Comparison of ENCODE assay signal across 23 mouse cellular contexts in genomic region chr4:109254511-109254910, GRCm38 (mm10). TPM values are rescaled to one million over a fixed set of nuclear protein-coding genes. Genes with fewer than 3 reads are reported as not detected.
A peak's percentile ranks its signal among the peaks of the same experiment; 100 is the strongest.
DNase-seq lines count a peak whose midpoint lies in the region; ATAC-seq and TF ChIP-seq lines count a peak whose summit lies in the region.
"Had no signal": no experiment of that assay in that cellular context is flagged by ENCODE, and none has a peak within 500 bp of the region (broad histone marks: within the 10 kb centered on the region; RNA-seq: fewer than 3 reads in every experiment).

No protein-coding gene starts in this region.

- no peaks in the 10 kb centered on the region for H3K79me2 ChIP-seq in MEL (ENCODE audit: control insufficient read depth, insufficient read depth, low read length, poor library complexity)

- no peak for TF ChIP-seq CTCF in G1E (IDR thresholded peaks at IDR 0.05; ENCODE audit: low read depth, low read length)
- TF ChIP-seq CTCF in MEL (IDR thresholded peaks at IDR 0.05 in 2 of 3, conservative IDR thresholded peaks at IDR 0.05 in 1 of 3; ENCODE audit: control insufficient read depth in 1 of 3, insufficient read depth in 1 of 3, low read depth in 2 of 3, low read length in 3 of 3, poor library complexity in 1 of 3, severe bottlenecking in 1 of 3): no peak
- TF ChIP-seq CTCF in liver, postnatal 0 days (IDR thresholded peaks at IDR 0.05; ENCODE audit: low read depth): no peak

- H3K4me2 ChIP-seq in liver, embryonic 11.5 days: peak overlapping the region; percentile 50
- H3K4me2 ChIP-seq in liver, postnatal 0 days (ENCODE audit: low read depth, low read length): peak overlapping the region; percentile 31; the same call in 1 of the 2 replicates
- no peak overlapping the region for H3K4me2 ChIP-seq in intestine, embryonic 15.5 days (replicated peaks)
- H3K4me2 ChIP-seq: forebrain, embryonic 15.5 days; hindbrain, embryonic 15.5 days; neural tube, embryonic 13.5 days had no signal

- TF ChIP-seq RAD21 in MEL (IDR thresholded peaks at IDR 0.05; ENCODE audit: low read depth, low read length): no peak

- H3K4me3 ChIP-seq in G1E (ENCODE audit: low read depth, low read length) (peak overlapping the region; percentile 20; the same call in 1 of the 2 replicates), MEL (ENCODE audit: control insufficient read depth in 1 of 2, insufficient read depth in 1 of 2, low read depth in 2 of 2, low read length in 2 of 2) (peak overlapping the region; percentile 38 to 40; a peak in 3 of 4 replicates)
- no peak overlapping the region for H3K4me3 ChIP-seq in liver, embryonic 11.5 days (ENCODE audit: low read depth, low read length)
- H3K4me3 ChIP-seq in liver, postnatal 0 days (ENCODE audit: low read depth, low read length): no peak overlapping the region
- no peak overlapping the region for H3K4me3 ChIP-seq in intestine, embryonic 15.5 days (replicated peaks)
- H3K4me3 ChIP-seq: forebrain, embryonic 15.5 days; heart, adult 2 months; heart, embryonic 15.5 days; hindbrain, embryonic 15.5 days; myocyte; neural tube, embryonic 13.5 days had no signal

- H3K9ac ChIP-seq in MEL (ENCODE audit: control insufficient read depth, low read depth, low read length, poor library complexity, severe bottlenecking): no peak overlapping the region
- no peak overlapping the region for H3K9ac ChIP-seq in liver, embryonic 11.5 days (ENCODE audit: low read depth, low read length)
- no peak overlapping the region for H3K9ac ChIP-seq in liver, postnatal 0 days (replicated peaks)
- no peak overlapping the region for H3K9ac ChIP-seq in intestine, embryonic 15.5 days
- H3K9ac ChIP-seq: forebrain, embryonic 15.5 days; heart, embryonic 15.5 days; hindbrain, embryonic 15.5 days; neural tube, embryonic 13.5 days had no signal

- WGBS in liver, embryonic 11.5 days: 39% methylated on average over 5 of the region's 5 CpGs
- WGBS in liver, postnatal 0 days (ENCODE audit: insufficient replicate concordance): 49% methylated on average over 5 of the region's 5 CpGs
- WGBS in intestine, embryonic 15.5 days: 79% methylated on average over 5 of the region's 5 CpGs

- no peaks in the 10 kb centered on the region for H3K27me3 ChIP-seq in G1E (ENCODE audit: insufficient read depth, low read length)
- H3K27me3 ChIP-seq in MEL (ENCODE audit: control insufficient read depth in 1 of 2, insufficient read depth in 2 of 2, low read length in 2 of 2): no peaks in the 10 kb centered on the region
- no peaks in the 10 kb centered on the region for H3K27me3 ChIP-seq in liver, embryonic 11.5 days (replicated peaks; ENCODE audit: control insufficient read depth, insufficient read depth, low read length)
- no peaks in the 10 kb centered on the region for H3K27me3 ChIP-seq in liver, postnatal 0 days (ENCODE audit: insufficient read depth, low read length)
- no peaks in the 10 kb centered on the region for H3K27me3 ChIP-seq in intestine, embryonic 15.5 days (replicated peaks)
- H3K27me3 ChIP-seq: forebrain, embryonic 15.5 days; heart, embryonic 15.5 days; hindbrain, embryonic 15.5 days; megakaryocyte, embryonic 14.5 days; neural tube, embryonic 13.5 days had no signal

- no peak for DNase-seq in G1E (ENCODE audit: low spot score)
- DNase-seq in MEL (ENCODE audit: low read depth, low spot score): peak; percentile 44
- DNase-seq in liver, embryonic 11.5 days (ENCODE audit: low spot score): no peak
- DNase-seq in liver, postnatal 0 days: no peak
- no peak for DNase-seq in gastrocnemius, postnatal 4 days (ENCODE audit: low spot score in 2 of 2)
- no peak for DNase-seq in gastrocnemius, postnatal 10 days
- DNase-seq: adrenal gland, postnatal 10 days; cerebellum, adult 9-10 months; heart, postnatal 4 days; kidney, adult 8-10 months; kidney, postnatal 36 days; layer of hippocampus, postnatal 36 days had no signal

- peaks cover 60% of the 10 kb centered on the region for H3K4me1 ChIP-seq in G1E (ENCODE audit: insufficient read depth, low read depth, low read length)
- H3K4me1 ChIP-seq in MEL (ENCODE audit: control insufficient read depth in 1 of 2, insufficient read depth in 2 of 2, low read length in 2 of 2): peaks cover 17 to 25% of the 10 kb centered on the region in 2 experiments
- peaks cover 32% of the 10 kb centered on the region for H3K4me1 ChIP-seq in liver, embryonic 11.5 days (replicated peaks; ENCODE audit: control insufficient read depth, insufficient read depth, low read length)
- peaks cover 11% of the 10 kb centered on the region for H3K4me1 ChIP-seq in liver, postnatal 0 days (ENCODE audit: insufficient read depth)
- peaks cover 4% of the 10 kb centered on the region; the same call in 1 of the 2 replicates for H3K4me1 ChIP-seq in intestine, embryonic 15.5 days (replicated peaks)
- H3K4me1 ChIP-seq: forebrain, embryonic 15.5 days; hindbrain, embryonic 15.5 days; neural tube, embryonic 13.5 days had no signal

- TF ChIP-seq POLR2A in MEL (IDR thresholded peaks at IDR 0.05; ENCODE audit: control insufficient read depth in 1 of 2, insufficient read depth in 1 of 2, low read depth in 1 of 2, low read length in 2 of 2, poor library complexity in 1 of 2): no peak

- H3K36me3 ChIP-seq in G1E (replicated peaks) (no peaks in the 10 kb centered on the region), MEL (ENCODE audit: control insufficient read depth in 1 of 2, insufficient read depth in 2 of 2, low read length in 2 of 2) (peaks cover 0 to 27% of the 10 kb centered on the region in 2 experiments; a peak in 2 of 4 replicates)
- H3K36me3 ChIP-seq in liver, embryonic 11.5 days (ENCODE audit: control insufficient read depth, insufficient read depth, low read length): no peaks in the 10 kb centered on the region
- no peaks in the 10 kb centered on the region for H3K36me3 ChIP-seq in liver, postnatal 0 days (replicated peaks; ENCODE audit: insufficient read depth, low read length)
- H3K36me3 ChIP-seq in intestine, embryonic 15.5 days: no peaks in the 10 kb centered on the region
- H3K36me3 ChIP-seq: forebrain, embryonic 15.5 days; heart, embryonic 15.5 days; hindbrain, embryonic 15.5 days; neural tube, embryonic 13.5 days had no signal

- peak; percentile 54 to 58; a peak in 2 of 4 replicates for TF ChIP-seq EP300 in MEL (IDR thresholded peaks at IDR 0.05; ENCODE audit: low read depth in 1 of 2, low read length in 2 of 2)
- peak; percentile 72; the same call in 1 of the 2 replicates for TF ChIP-seq EP300 in liver, postnatal 0 days (IDR thresholded peaks at IDR 0.05; ENCODE audit: low read depth)

- H3K9me3 ChIP-seq in G1E (replicated peaks) (0 out of 2 replicates have a peak, but pooled peaks cover 2% of the 10 kb centered on the region), MEL (replicated peaks; ENCODE audit: insufficient read depth, low read length) (no peaks in the 10 kb centered on the region)
- no peaks in the 10 kb centered on the region for H3K9me3 ChIP-seq in liver, embryonic 11.5 days (ENCODE audit: control insufficient read depth, low read length)
- no peaks in the 10 kb centered on the region for H3K9me3 ChIP-seq in liver, postnatal 0 days (ENCODE audit: low read length)
- no peaks in the 10 kb centered on the region for H3K9me3 ChIP-seq in intestine, embryonic 15.5 days
- H3K9me3 ChIP-seq: forebrain, embryonic 15.5 days; heart, embryonic 15.5 days; hindbrain, embryonic 15.5 days; neural tube, embryonic 13.5 days had no signal

- H3K27ac ChIP-seq in MEL (ENCODE audit: control insufficient read depth, low read depth, low read length): peak overlapping the region; percentile 24; the same call in 1 of the 2 replicates
- peak overlapping the region; percentile 88 for H3K27ac ChIP-seq in liver, embryonic 11.5 days (ENCODE audit: low read depth, low read length)
- peak overlapping the region; percentile 34 for H3K27ac ChIP-seq in liver, postnatal 0 days (ENCODE audit: low read depth)
- no peak overlapping the region for H3K27ac ChIP-seq in intestine, embryonic 15.5 days
- H3K27ac ChIP-seq: forebrain, embryonic 15.5 days; hindbrain, embryonic 15.5 days; neural tube, embryonic 13.5 days had no signal

- peak; percentile 75 for ATAC-seq in G1E (ENCODE audit: extremely low read depth, insufficient number of reproducible peaks, low FRiP score, poor library complexity, severe bottlenecking)
- peak; percentile 82 for ATAC-seq in liver, embryonic 11.5 days (replicated peaks; ENCODE audit: low FRiP score)
- 0 out of 2 replicates have a peak, but pooled peaks have one; percentile 35 for ATAC-seq in liver, postnatal 0 days
- ATAC-seq in intestine, embryonic 15.5 days: no peak
- ATAC-seq: forebrain, embryonic 15.5 days; midbrain, embryonic 16.5 days had no signal

RNA-seq across cellular contexts. Expression of gene Calr4, which starts 20.2 kb away (rescaled TPM):
- total RNA-seq in G1E (2014; fragmentation: Nextera tagmentation): not detected in 2 replicates
- not detected in 2 replicates for total RNA-seq in G1E (2017)
- 0.09 TPM in 2 replicates for polyA plus RNA-seq in G1E (2012)
- not detected in 2 replicates for total RNA-seq in MEL (2012; rRNA removed)
- under 1 TPM in 1 of 2 experiments, not detected in 1; 0.04 TPM for polyA plus RNA-seq in MEL (2012; ENCODE audit: insufficient read depth in 1 of 2, insufficient read length in 2 of 2, low read depth in 1 of 2, low replicate concordance in 2 of 2, missing spikeins in 1 of 2)
- polyA plus RNA-seq in liver, embryonic 11.5 days (2014; fragmentation: Nextera tagmentation; extraction: Ambion mirVana): 0.12 TPM in 2 replicates
- not detected in 2 replicates for polyA plus RNA-seq in liver, postnatal 0 days (2015; fragmentation: Nextera tagmentation; extraction: Ambion mirVana)
- under 1 TPM in 1 of 2 experiments, not detected in 1; 0.34 TPM for total RNA-seq in gastrocnemius, postnatal 4 days (2021)
- 0.13 and 0.15 TPM in 2 replicates for polyA plus RNA-seq in intestine, embryonic 15.5 days (2015; fragmentation: Nextera tagmentation; extraction: Ambion mirVana)
- total RNA-seq in gastrocnemius, postnatal 10 days (2021): not detected
- total RNA-seq: gastrocnemius, adult 8-10 months; heart, adult 2 months; heart, postnatal 4 days had no signal
- polyA plus RNA-seq: heart, adult 2 months; spleen, adult 2 months had no signal

RNA-seq across cellular contexts. Expression of gene Eps15, which starts 25.6 kb away (rescaled TPM):
- total RNA-seq in G1E (2014; fragmentation: Nextera tagmentation) (127 and 137 TPM in 2 replicates), G1E (2017) (51.6 and 56.8 TPM in 2 replicates), MEL (2012; rRNA removed) (19.7 and 21.6 TPM in 2 replicates)
- polyA plus RNA-seq in G1E (2012) (6.9 and 8.8 TPM in 2 replicates), MEL (2012; ENCODE audit: insufficient read depth in 1 of 2, insufficient read length in 2 of 2, low read depth in 1 of 2, low replicate concordance in 2 of 2, missing spikeins in 1 of 2) (100 to 1,000 TPM in 1 of 2 experiments, 10 to 100 TPM in 1; 53.3 to 107 TPM)
- polyA plus RNA-seq in liver, embryonic 11.5 days (2014; fragmentation: Nextera tagmentation; extraction: Ambion mirVana): 70.4 and 79.8 TPM in 2 replicates
- 20.0 and 21.2 TPM in 2 replicates for polyA plus RNA-seq in liver, postnatal 0 days (2015; fragmentation: Nextera tagmentation; extraction: Ambion mirVana)
- 10 to 100 TPM; 51.0 to 55.5 TPM for total RNA-seq in gastrocnemius, postnatal 4 days (2021)
- polyA plus RNA-seq in intestine, embryonic 15.5 days (2015; fragmentation: Nextera tagmentation; extraction: Ambion mirVana): 30.4 and 35.1 TPM in 2 replicates
- total RNA-seq in gastrocnemius, postnatal 10 days (2021): 10 to 100 TPM; 50.4 to 53.8 TPM

RNA-seq across cellular contexts. Expression of gene Osbpl9, which starts 52.4 kb away (rescaled TPM):
- total RNA-seq in G1E (2014; fragmentation: Nextera tagmentation): 147 and 187 TPM in 2 replicates
- 71.3 and 77.9 TPM in 2 replicates for total RNA-seq in G1E (2017)
- 4.2 and 6.4 TPM in 2 replicates for polyA plus RNA-seq in G1E (2012)
- total RNA-seq in MEL (2012; rRNA removed): 14.9 and 19.7 TPM in 2 replicates
- polyA plus RNA-seq in MEL (2012; ENCODE audit: insufficient read depth in 1 of 2, insufficient read length in 2 of 2, low read depth in 1 of 2, low replicate concordance in 2 of 2, missing spikeins in 1 of 2): 10 to 100 TPM in 1 of 2 experiments, not detected in 1; 42.6 TPM
- polyA plus RNA-seq in liver, embryonic 11.5 days (2014; fragmentation: Nextera tagmentation; extraction: Ambion mirVana): 40.6 and 45.7 TPM in 2 replicates
- 28.2 and 29.3 TPM in 2 replicates for polyA plus RNA-seq in liver, postnatal 0 days (2015; fragmentation: Nextera tagmentation; extraction: Ambion mirVana)
- total RNA-seq in gastrocnemius, postnatal 4 days (2021): 10 to 100 TPM; 77.0 to 98.7 TPM
- 48.7 and 56.1 TPM in 2 replicates for polyA plus RNA-seq in intestine, embryonic 15.5 days (2015; fragmentation: Nextera tagmentation; extraction: Ambion mirVana)
- total RNA-seq in gastrocnemius, postnatal 10 days (2021): 10 to 100 TPM; 93.6 to 98.0 TPM

Comparison
In these comparisons a context has a peak if more than half of its experiments do, and no peak if none do; other contexts are left out.
1. H3K4me3 ChIP-seq: peak in G1E (single experiment) and MEL (2 of 2); none in liver, embryonic 11.5 days (single experiment), liver, postnatal 0 days (single experiment) and intestine, embryonic 15.5 days (single experiment).